Mouse (Mus musculus) layer of hippocampus, adult 2 months (tissue): ENCODE data around the gene Fam171a1. TPM values are rescaled to one million over a fixed set of nuclear protein-coding genes. Genes with fewer than 3 reads are reported as not detected.
A peak's percentile ranks its signal among the peaks of the same experiment; 100 is the strongest.
"Not testable (repeated sequence)": the region's sequence is repeated elsewhere in the genome, so short reads cannot be mapped to it uniquely, and the experiment has no call there.

Experiments used
- DNase-seq, 2 experiments: peaks; one replicate each; pipeline ENCODE4 v3.0.0; 2022; ENCODE audit warnings: low spot score in 2 of 2
- H3K27ac ChIP-seq: fragments of 200-600 bp; 2 replicates; pipeline ENCODE4 v1.8.1; 2022
- H3K4me3 ChIP-seq: fragments of 200-600 bp; 2 replicates; pipeline ENCODE4 v1.8.1; 2022; ENCODE audit warnings: mild to moderate bottlenecking
- CTCF ChIP-seq: fragments of 200-600 bp; conservative IDR thresholded peaks from 2 replicates; pipeline ENCODE4 v1.8.1; 2022; ENCODE audit warnings: antibody characterized with exemption, mild to moderate bottlenecking, moderate library complexity
- total RNA-seq, 2 experiments: library from RNA; stranded (reverse); gene quantifications; 2 replicates each; pipeline ENCODE4 v1.2.3; 2021

The Fam171a1 gene
- total RNA-seq, 2 experiments from 2014 or later = 72.1 to 73.2 TPM

- no peak overlapping the region for H3K4me3 ChIP-seq
- no peak for TF ChIP-seq CTCF
- peak overlapping the region; percentile 47 for H3K27ac ChIP-seq
- DNase-seq = no peak
Observed at GRCm38 (mm10) chr2:3188745-3189475, 74.9 kb downstream of the Fam171a1 start.

- Histone ChIP-seq H3K4me3 (no peak overlapping the region), H3K27ac (no peak overlapping the region)
- no peak for DNase-seq
- no peak for TF ChIP-seq CTCF
Observed at GRCm38 (mm10) chr2:3191149-3191548, 77.1 kb downstream of the Fam171a1 start.

- Histone ChIP-seq H3K4me3 (no peak overlapping the region), H3K27ac (peak overlapping the region; percentile 79)
- DNase-seq = no peak
- TF ChIP-seq CTCF = no peak
Observed at GRCm38 (mm10) chr2:3195511-3195910, 81.5 kb downstream of the Fam171a1 start.

- no peak for TF ChIP-seq CTCF
- no peak overlapping the region for H3K4me3 ChIP-seq
- no peak for DNase-seq
Observed at GRCm38 (mm10) chr2:3200422-3200821, 86.4 kb downstream of the Fam171a1 start.

GRCm38 (mm10) chr2:3206975-3207642 lies 93.1 kb downstream of the Fam171a1 start:
- TF ChIP-seq CTCF = no peak

More at GRCm38 (mm10) chr2:3200422-3200821, 86.4 kb downstream of the Fam171a1 start:
- no peak overlapping the region for H3K27ac ChIP-seq

GRCm38 (mm10) chr2:3215480-3215879 lies 101.5 kb downstream of the Fam171a1 start:
- Histone ChIP-seq H3K4me3 (no peak overlapping the region), H3K27ac (no peak overlapping the region)
- no peak for TF ChIP-seq CTCF
- DNase-seq = no peak

More at GRCm38 (mm10) chr2:3206975-3207642, 93.1 kb downstream of the Fam171a1 start:
- Histone ChIP-seq H3K27ac (0 out of 2 replicates have a peak overlapping the region, but pooled peaks have one; percentile 5), H3K4me3 (no peak overlapping the region)
- no peak for DNase-seq

- no peak for TF ChIP-seq CTCF
- Histone ChIP-seq H3K4me3 (no peak overlapping the region), H3K27ac (peak overlapping the region; percentile 23; the same call in 1 of the 2 replicates)
- DNase-seq = no peak
Observed at GRCm38 (mm10) chr2:3216617-3217016, 102.6 kb downstream of the Fam171a1 start.

GRCm38 (mm10) chr2:3217577-3217976 lies 103.6 kb downstream of the Fam171a1 start:
- not testable (repeated sequence) for H3K4me3 ChIP-seq, DNase-seq
- peak overlapping the region; percentile 69; the same call in 1 of the 2 replicates for H3K27ac ChIP-seq

GRCm38 (mm10) chr2:3218225-3218624 lies 104.2 kb downstream of the Fam171a1 start:
- DNase-seq = peak; percentile 30 to 77
- H3K4me3 ChIP-seq = no peak overlapping the region
- no peak for TF ChIP-seq CTCF
- H3K27ac ChIP-seq = peak overlapping the region; percentile 69

GRCm38 (mm10) chr2:3228475-3228874 lies 114.5 kb downstream of the Fam171a1 start:
- peak; percentile 70 for TF ChIP-seq CTCF
- Histone ChIP-seq H3K27ac (no peak overlapping the region), H3K4me3 (no peak overlapping the region)
- DNase-seq = peak in 1 of 2 experiments; percentile 23

- DNase-seq = peak; percentile 71 to 79
- peak; percentile 91 for TF ChIP-seq CTCF
- H3K4me3 ChIP-seq = no peak overlapping the region
- no peak overlapping the region for H3K27ac ChIP-seq
Observed at GRCm38 (mm10) chr2:3229060-3229459, 115.0 kb downstream of the Fam171a1 start.

- H3K27ac ChIP-seq = no peak overlapping the region
- no peak for DNase-seq
- no peak overlapping the region for H3K4me3 ChIP-seq
- TF ChIP-seq CTCF = no peak
Observed at GRCm38 (mm10) chr2:3239255-3239654, 125.2 kb downstream of the Fam171a1 start.

GRCm38 (mm10) chr2:3244251-3244650 lies 130.2 kb downstream of the Fam171a1 start:
- H3K27ac ChIP-seq = no peak overlapping the region
- no peak overlapping the region for H3K4me3 ChIP-seq
- no peak for DNase-seq
- no peak for TF ChIP-seq CTCF

- no peak overlapping the region for H3K27ac ChIP-seq
- TF ChIP-seq CTCF = no peak
- no peak for DNase-seq
- H3K4me3 ChIP-seq = no peak overlapping the region
Observed at GRCm38 (mm10) chr2:3251309-3251708, 137.3 kb downstream of the Fam171a1 start.
